Mouse (Mus musculus): ENCODE measurements around the gene Cngb1. TPM values are rescaled to one million over a fixed set of nuclear protein-coding genes. Genes with fewer than 3 reads are reported as not detected.

Cngb1 gene
- polyA plus RNA-seq, 1 experiment, result 0.19 TPM

GRCm38 (mm10) chr8:95336363-95336762 is 30.0 kb upstream of the Cngb1 start:
- Histone ChIP-seq H3K27ac (ENCODE audit: insufficient read depth, low read length) (no peak overlapping the region), H3K4me3 (ENCODE audit: low read depth, low read length) (no peak overlapping the region), H3K36me3 (ENCODE audit: control insufficient read depth, insufficient read depth, low read length, poor library complexity, severe bottlenecking) (no peaks in the 10 kb centered on the region), H3K27me3 (ENCODE audit: control insufficient read depth, insufficient read depth, low read length, poor library complexity, severe bottlenecking) (no peaks in the 10 kb centered on the region), H3K9me3 (replicated peaks; ENCODE audit: control insufficient read depth, insufficient read depth, low read length, poor library complexity, severe bottlenecking) (no peaks in the 10 kb centered on the region), H3K4me1 (ENCODE audit: control insufficient read depth, insufficient read depth, low read length) (no peaks in the 10 kb centered on the region), H3K9ac (ENCODE audit: low read depth, poor library complexity, severe bottlenecking) (no peak overlapping the region)
- TF ChIP-seq EP300 (IDR thresholded peaks at IDR 0.05; ENCODE audit: insufficient read depth, low read depth, low read length) (no peak), POLR2A (IDR thresholded peaks at IDR 0.05; ENCODE audit: insufficient read depth, low read length) (no peak), CTCF (IDR thresholded peaks at IDR 0.05; ENCODE audit: low read depth, low read length) (no peak)

GRCm38 (mm10) chr8:95335706-95336105 is 29.3 kb upstream of the Cngb1 start:
- TF ChIP-seq POLR2A (IDR thresholded peaks at IDR 0.05; ENCODE audit: insufficient read depth, low read length), result no peak
- no peak for TF ChIP-seq CTCF (IDR thresholded peaks at IDR 0.05; ENCODE audit: low read depth, low read length)
- no peak for TF ChIP-seq EP300 (IDR thresholded peaks at IDR 0.05; ENCODE audit: insufficient read depth, low read depth, low read length)
- Histone ChIP-seq H3K27me3 (ENCODE audit: control insufficient read depth, insufficient read depth, low read length, poor library complexity, severe bottlenecking) (no peaks in the 10 kb centered on the region), H3K4me3 (ENCODE audit: low read depth, low read length) (no peak overlapping the region), H3K4me1 (ENCODE audit: control insufficient read depth, insufficient read depth, low read length) (no peaks in the 10 kb centered on the region), H3K9ac (ENCODE audit: low read depth, poor library complexity, severe bottlenecking) (no peak overlapping the region), H3K36me3 (ENCODE audit: control insufficient read depth, insufficient read depth, low read length, poor library complexity, severe bottlenecking) (no peaks in the 10 kb centered on the region), H3K27ac (ENCODE audit: insufficient read depth, low read length) (no peak overlapping the region), H3K9me3 (replicated peaks; ENCODE audit: control insufficient read depth, insufficient read depth, low read length, poor library complexity, severe bottlenecking) (no peaks in the 10 kb centered on the region)

GRCm38 (mm10) chr8:95332437-95333199 is 26.2 kb upstream of the Cngb1 start:
- Histone ChIP-seq H3K9ac (ENCODE audit: low read depth, poor library complexity, severe bottlenecking) (peak overlapping the region; percentile 91), H3K36me3 (ENCODE audit: control insufficient read depth, insufficient read depth, low read length, poor library complexity, severe bottlenecking) (no peaks in the 10 kb centered on the region), H3K4me3 (ENCODE audit: low read depth, low read length) (peak overlapping the region; percentile 93), H3K27ac (ENCODE audit: insufficient read depth, low read length) (peak overlapping the region; percentile 61), H3K27me3 (ENCODE audit: control insufficient read depth, insufficient read depth, low read length, poor library complexity, severe bottlenecking) (no peaks in the 10 kb centered on the region), H3K4me1 (ENCODE audit: control insufficient read depth, insufficient read depth, low read length) (no peaks in the 10 kb centered on the region), H3K9me3 (replicated peaks; ENCODE audit: control insufficient read depth, insufficient read depth, low read length, poor library complexity, severe bottlenecking) (no peaks in the 10 kb centered on the region)
- TF ChIP-seq EP300 (IDR thresholded peaks at IDR 0.05; ENCODE audit: insufficient read depth, low read depth, low read length), result no peak
- no peak for TF ChIP-seq POLR2A (IDR thresholded peaks at IDR 0.05; ENCODE audit: insufficient read depth, low read length)
- no peak for TF ChIP-seq CTCF (IDR thresholded peaks at IDR 0.05; ENCODE audit: low read depth, low read length)

GRCm38 (mm10) chr8:95331720-95332436 is 25.5 kb upstream of the Cngb1 start, which contains the start of the genes Zfp319 and Usb1:
TSS of gene Zfp319 (minus strand) at chr8:95331950.
TSS of gene Usb1 (plus strand) at chr8:95332284.
- H3K36me3 ChIP-seq (ENCODE audit: control insufficient read depth, insufficient read depth, low read length, poor library complexity, severe bottlenecking), result no peaks in the 10 kb centered on the region
- no peaks in the 10 kb centered on the region for H3K27me3 ChIP-seq (ENCODE audit: control insufficient read depth, insufficient read depth, low read length, poor library complexity, severe bottlenecking)
- H3K4me3 ChIP-seq (ENCODE audit: low read depth, low read length), result peak within 1 kb of the TSS; percentile 93
- no peaks in the 10 kb centered on the region for H3K9me3 ChIP-seq (replicated peaks; ENCODE audit: control insufficient read depth, insufficient read depth, low read length, poor library complexity, severe bottlenecking)
- no peaks in the 10 kb centered on the region for H3K4me1 ChIP-seq (ENCODE audit: control insufficient read depth, insufficient read depth, low read length)
- H3K9ac ChIP-seq (ENCODE audit: low read depth, poor library complexity, severe bottlenecking), result peak within 1 kb of the TSS; percentile 91
- peak within 1 kb of the TSS; percentile 86 for H3K27ac ChIP-seq (ENCODE audit: insufficient read depth, low read length)
- TF ChIP-seq EP300 (IDR thresholded peaks at IDR 0.05; ENCODE audit: insufficient read depth, low read depth, low read length) (0 out of 2 replicates have a peak, but pooled peaks have one; percentile 43), POLR2A (IDR thresholded peaks at IDR 0.05; ENCODE audit: insufficient read depth, low read length) (peak; percentile 51), CTCF (IDR thresholded peaks at IDR 0.05; ENCODE audit: low read depth, low read length) (peak; percentile 25)

GRCm38 (mm10) chr8:95331156-95331719 is 24.9 kb upstream of the Cngb1 start:
- Histone ChIP-seq H3K9ac (ENCODE audit: low read depth, poor library complexity, severe bottlenecking) (peak overlapping the region; percentile 91), H3K36me3 (ENCODE audit: control insufficient read depth, insufficient read depth, low read length, poor library complexity, severe bottlenecking) (no peaks in the 10 kb centered on the region), H3K4me1 (ENCODE audit: control insufficient read depth, insufficient read depth, low read length) (no peaks in the 10 kb centered on the region), H3K4me3 (ENCODE audit: low read depth, low read length) (peak overlapping the region; percentile 89), H3K9me3 (replicated peaks; ENCODE audit: control insufficient read depth, insufficient read depth, low read length, poor library complexity, severe bottlenecking) (no peaks in the 10 kb centered on the region), H3K27ac (ENCODE audit: insufficient read depth, low read length) (no peak overlapping the region), H3K27me3 (ENCODE audit: control insufficient read depth, insufficient read depth, low read length, poor library complexity, severe bottlenecking) (no peaks in the 10 kb centered on the region)
- no peak for TF ChIP-seq POLR2A (IDR thresholded peaks at IDR 0.05; ENCODE audit: insufficient read depth, low read length)

All from ES-Bruce4 (cell line).